Mouse (Mus musculus): ENCODE data around the gene Abcc9. TPM values are rescaled to one million over a fixed set of nuclear protein-coding genes. Genes with fewer than 3 reads are reported as not detected.
A peak's percentile ranks its signal among the peaks of the same experiment; 100 is the strongest.

The Abcc9 gene
- total RNA-seq, 1 experiment from 2014 or later = not detected

DNA sequence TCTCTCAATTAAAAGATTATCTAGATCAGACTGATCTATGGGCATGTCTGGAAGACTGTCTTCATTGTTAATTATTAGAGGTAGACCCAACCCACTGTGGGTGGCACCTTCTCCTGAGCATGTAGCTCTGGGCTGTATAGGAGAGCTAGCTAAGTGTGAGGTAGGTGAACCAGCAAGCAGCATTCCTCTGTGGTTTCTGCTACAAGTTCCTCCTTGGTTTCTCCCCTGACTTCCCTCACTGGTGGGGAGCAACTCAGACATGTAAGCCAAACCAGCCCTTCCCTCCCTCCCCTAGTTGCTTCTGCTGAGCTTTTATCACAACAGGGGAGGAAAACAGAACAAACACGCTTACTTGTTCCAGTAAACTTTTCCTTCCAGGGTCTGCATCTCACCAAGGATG, 49.9 kb downstream of the Abcc9 start:
- peak; percentile 82 to 84 for ATAC-seq (replicated peaks in 1 of 2; ENCODE audit: insufficient read depth in 1 of 2, low FRiP score in 2 of 2, low TSS enrichment in 1 of 2, low read depth in 1 of 2, poor library complexity in 2 of 2, severe bottlenecking in 2 of 2)

GRCm38 (mm10) chr6:142649331-142649730, 52.8 kb downstream of the Abcc9 start:
- ATAC-seq (replicated peaks in 1 of 2; ENCODE audit: insufficient read depth in 1 of 2, low FRiP score in 2 of 2, low TSS enrichment in 1 of 2, low read depth in 1 of 2, poor library complexity in 2 of 2, severe bottlenecking in 2 of 2) = no peak

DNA sequence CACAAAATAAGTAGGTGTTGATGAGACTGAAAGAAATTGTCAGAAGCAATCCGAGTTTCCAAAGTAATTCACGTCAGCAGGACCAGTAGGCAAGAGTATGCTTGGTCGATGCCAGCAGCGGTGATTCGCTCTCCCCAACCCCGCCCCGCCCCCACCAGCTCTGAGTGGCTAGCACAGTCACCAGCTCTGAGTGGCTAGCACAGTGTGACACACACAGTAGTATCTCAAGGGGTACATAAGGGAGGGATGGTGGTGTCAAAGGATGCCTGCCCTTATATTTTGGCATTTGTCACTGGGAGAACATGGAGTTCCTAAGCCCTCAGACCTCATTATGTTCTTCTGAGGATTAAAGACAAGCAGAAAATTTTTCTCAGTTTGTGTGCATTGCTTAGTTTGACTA, 56.6 kb downstream of the Abcc9 start:
- ATAC-seq (replicated peaks in 1 of 2; ENCODE audit: insufficient read depth in 1 of 2, low FRiP score in 2 of 2, low TSS enrichment in 1 of 2, low read depth in 1 of 2, poor library complexity in 2 of 2, severe bottlenecking in 2 of 2) = no peak

DNA sequence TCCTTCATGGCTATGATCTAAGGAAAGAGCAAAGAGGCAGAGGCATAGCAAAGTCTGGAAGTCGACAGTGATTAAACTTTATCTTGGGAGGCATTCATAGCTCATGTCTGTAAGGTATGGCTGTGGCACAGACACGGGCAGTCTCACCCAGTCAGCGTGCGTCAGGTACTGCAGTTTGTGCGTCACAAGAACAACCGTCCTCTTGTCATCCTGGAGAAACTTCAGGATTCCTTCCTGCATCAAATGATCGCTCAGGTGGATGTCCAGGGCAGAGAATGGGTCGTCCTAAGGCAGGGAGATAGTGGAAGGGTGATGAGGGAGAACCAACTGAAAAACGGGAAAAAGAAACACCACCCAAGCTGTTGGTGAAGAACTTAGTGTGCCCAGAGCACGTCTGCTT, 62.8 kb downstream of the Abcc9 start:
- no peak for ATAC-seq (replicated peaks in 1 of 2; ENCODE audit: insufficient read depth in 1 of 2, low FRiP score in 2 of 2, low TSS enrichment in 1 of 2, low read depth in 1 of 2, poor library complexity in 2 of 2, severe bottlenecking in 2 of 2)

GRCm38 (mm10) chr6:142635654-142636053, 66.5 kb downstream of the Abcc9 start:
- no peak for ATAC-seq (replicated peaks in 1 of 2; ENCODE audit: insufficient read depth in 1 of 2, low FRiP score in 2 of 2, low TSS enrichment in 1 of 2, low read depth in 1 of 2, poor library complexity in 2 of 2, severe bottlenecking in 2 of 2)

DNA sequence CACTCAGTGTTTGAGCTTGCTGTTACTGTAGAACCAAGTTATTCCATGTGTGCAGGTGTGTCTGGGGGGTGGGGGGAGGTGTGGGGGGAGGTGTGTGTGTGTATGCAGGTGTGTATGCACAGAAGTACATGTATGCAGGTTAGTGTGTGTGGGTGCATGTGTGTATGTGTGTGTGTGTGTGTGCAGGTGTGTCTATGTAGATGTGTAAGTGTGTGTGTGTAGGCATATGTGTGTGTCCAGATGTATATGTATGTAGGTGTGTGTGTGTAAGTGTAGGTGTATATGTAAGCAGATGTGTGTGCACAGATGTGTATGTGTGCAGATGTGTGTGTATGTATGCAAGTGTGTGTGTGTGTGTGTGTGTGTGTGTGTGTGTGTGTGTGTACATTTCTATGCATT, 66.9 kb downstream of the Abcc9 start:
- ATAC-seq (replicated peaks in 1 of 2; ENCODE audit: insufficient read depth in 1 of 2, low FRiP score in 2 of 2, low TSS enrichment in 1 of 2, low read depth in 1 of 2, poor library complexity in 2 of 2, severe bottlenecking in 2 of 2) = no peak

DNA sequence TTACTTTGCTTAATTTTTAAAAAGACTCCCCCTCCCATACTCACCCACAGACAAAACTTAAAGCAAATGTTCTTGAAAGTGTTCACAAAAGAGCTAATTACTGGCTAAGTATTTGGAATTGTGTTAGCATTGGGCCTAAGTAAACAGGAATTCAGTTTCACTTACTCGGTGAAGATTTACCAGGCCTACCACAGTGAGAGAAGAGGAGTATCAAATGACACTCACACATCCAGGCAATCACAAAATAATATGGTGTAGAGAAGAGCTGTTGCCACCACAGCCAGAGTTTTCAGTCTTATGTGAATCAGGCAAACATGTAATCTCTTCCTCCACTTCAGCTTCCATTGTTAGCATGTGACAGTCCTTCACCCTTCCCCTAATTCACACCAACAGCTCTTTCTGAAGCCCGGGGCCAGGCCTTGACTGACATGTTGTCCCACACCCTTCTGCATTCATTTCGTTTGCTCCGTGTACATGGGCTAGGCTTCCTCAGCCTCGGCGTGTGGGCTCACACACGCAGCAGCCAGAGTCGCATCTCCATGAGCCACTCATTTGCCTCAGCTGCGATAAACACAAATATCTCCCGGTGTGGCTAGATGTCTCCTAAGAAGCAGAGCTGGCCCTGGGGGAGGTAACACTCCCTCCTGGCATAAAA, 67.5 kb downstream of the Abcc9 start:
- ATAC-seq (replicated peaks in 1 of 2; ENCODE audit: insufficient read depth in 1 of 2, low FRiP score in 2 of 2, low TSS enrichment in 1 of 2, low read depth in 1 of 2, poor library complexity in 2 of 2, severe bottlenecking in 2 of 2) = no peak

DNA sequence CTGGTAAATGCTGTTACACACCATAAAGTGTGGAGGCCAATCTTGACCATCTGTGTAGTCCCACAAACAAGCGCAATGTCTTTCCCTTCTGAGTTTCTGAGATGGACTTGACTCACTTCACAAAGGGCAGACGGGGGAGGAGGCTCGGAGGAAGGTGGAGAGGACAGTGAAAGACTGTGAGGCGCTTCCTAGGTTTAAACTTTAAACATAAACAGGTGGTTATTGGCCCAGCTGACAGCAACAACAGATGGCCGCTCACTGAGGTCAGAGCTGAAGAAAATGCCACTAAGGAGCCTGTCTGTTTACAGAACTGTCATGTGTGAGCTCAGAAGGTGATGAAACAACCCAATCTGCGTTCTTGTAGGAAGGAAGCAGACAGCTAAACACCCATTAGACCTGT, 78.8 kb downstream of the Abcc9 start:
- no peak for ATAC-seq (replicated peaks in 1 of 2; ENCODE audit: insufficient read depth in 1 of 2, low FRiP score in 2 of 2, low TSS enrichment in 1 of 2, low read depth in 1 of 2, poor library complexity in 2 of 2, severe bottlenecking in 2 of 2)

DNA sequence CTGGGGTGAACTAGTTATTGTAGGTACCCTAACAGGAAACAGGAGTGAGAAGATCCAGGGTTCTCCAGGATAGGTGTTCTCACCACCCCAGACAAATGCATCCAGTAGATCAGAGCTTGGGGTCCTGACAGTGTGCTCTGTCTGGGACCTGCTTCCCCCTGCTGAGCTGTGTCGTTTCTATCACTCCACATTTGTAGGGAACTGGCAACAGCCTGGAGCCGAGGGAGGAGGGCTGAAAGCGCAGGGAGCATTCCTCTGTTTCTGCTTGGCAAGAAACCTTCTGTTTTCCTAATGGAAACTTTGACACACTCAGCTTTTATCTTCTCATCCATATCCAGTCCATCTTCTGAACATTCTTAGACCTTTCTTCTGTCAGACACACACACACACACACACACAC, 85.5 kb downstream of the Abcc9 start:
- ATAC-seq (replicated peaks in 1 of 2; ENCODE audit: insufficient read depth in 1 of 2, low FRiP score in 2 of 2, low TSS enrichment in 1 of 2, low read depth in 1 of 2, poor library complexity in 2 of 2, severe bottlenecking in 2 of 2) = no peak

- no peak for ATAC-seq (replicated peaks in 1 of 2; ENCODE audit: insufficient read depth in 1 of 2, low FRiP score in 2 of 2, low TSS enrichment in 1 of 2, low read depth in 1 of 2, poor library complexity in 2 of 2, severe bottlenecking in 2 of 2)
These were observed 87.8 kb downstream of the Abcc9 start for GRCm38 (mm10) chr6:142614324-142614723.

GRCm38 (mm10) chr6:142612366-142612765, 89.7 kb downstream of the Abcc9 start:
- no peak for ATAC-seq (replicated peaks in 1 of 2; ENCODE audit: insufficient read depth in 1 of 2, low FRiP score in 2 of 2, low TSS enrichment in 1 of 2, low read depth in 1 of 2, poor library complexity in 2 of 2, severe bottlenecking in 2 of 2)

DNA sequence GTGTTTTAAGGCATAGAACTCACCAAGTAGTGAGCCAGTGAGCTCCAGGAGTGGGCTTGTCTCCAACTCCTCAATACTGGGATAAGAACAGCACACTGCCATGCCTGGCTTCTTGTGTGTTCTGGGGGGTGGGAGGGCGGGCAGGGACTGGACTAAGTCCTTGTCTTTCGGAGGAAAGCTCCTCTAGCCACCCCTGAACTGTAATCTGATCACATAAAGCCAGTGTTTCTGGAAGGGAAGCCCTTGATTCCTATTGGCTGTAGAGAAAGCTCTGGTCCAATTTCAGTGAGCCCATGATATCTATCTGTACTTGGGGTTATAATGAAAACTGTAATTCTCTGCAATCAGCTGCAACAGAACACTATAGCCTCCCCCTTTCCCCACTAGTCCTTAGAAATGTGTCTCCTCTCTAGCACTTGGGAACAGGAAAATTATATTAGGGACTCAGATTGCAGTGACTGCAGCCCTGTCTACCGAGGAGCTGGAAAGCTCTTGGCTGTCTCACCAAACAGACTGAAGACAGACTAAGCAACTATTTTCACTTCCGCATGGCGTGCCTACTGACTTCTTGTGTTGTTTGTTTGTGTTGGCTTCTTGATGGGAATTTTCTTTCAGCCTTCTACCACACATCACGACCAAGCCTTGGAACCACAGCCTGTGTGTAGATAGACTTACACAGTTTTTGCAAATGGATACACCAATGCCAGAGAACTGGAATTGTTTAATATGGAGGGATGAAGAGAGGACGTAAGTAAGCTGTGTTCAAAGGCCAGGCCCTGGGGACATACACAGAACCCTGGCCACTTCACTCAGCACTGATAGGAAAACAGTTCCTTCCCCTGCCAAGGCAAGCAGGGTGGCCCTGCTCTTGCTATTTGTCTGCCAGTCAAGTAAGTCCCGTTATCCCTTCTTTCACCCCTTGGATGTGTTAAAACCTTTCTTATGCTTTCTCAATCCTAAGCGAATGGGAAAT, 92.4 kb downstream of the Abcc9 start:
- no peak for ATAC-seq (replicated peaks in 1 of 2; ENCODE audit: insufficient read depth in 1 of 2, low FRiP score in 2 of 2, low TSS enrichment in 1 of 2, low read depth in 1 of 2, poor library complexity in 2 of 2, severe bottlenecking in 2 of 2)

GRCm38 (mm10) chr6:142607080-142607479, 95.0 kb downstream of the Abcc9 start:
- ATAC-seq (replicated peaks in 1 of 2; ENCODE audit: insufficient read depth in 1 of 2, low FRiP score in 2 of 2, low TSS enrichment in 1 of 2, low read depth in 1 of 2, poor library complexity in 2 of 2, severe bottlenecking in 2 of 2) = no peak

- no peak for ATAC-seq (replicated peaks in 1 of 2; ENCODE audit: insufficient read depth in 1 of 2, low FRiP score in 2 of 2, low TSS enrichment in 1 of 2, low read depth in 1 of 2, poor library complexity in 2 of 2, severe bottlenecking in 2 of 2)
These were observed 99.3 kb downstream of the Abcc9 start for GRCm38 (mm10) chr6:142602772-142603171.

GRCm38 (mm10) chr6:142578831-142579230, 123.3 kb downstream of the Abcc9 start:
- ATAC-seq (replicated peaks in 1 of 2; ENCODE audit: insufficient read depth in 1 of 2, low FRiP score in 2 of 2, low TSS enrichment in 1 of 2, low read depth in 1 of 2, poor library complexity in 2 of 2, severe bottlenecking in 2 of 2) = no peak

GRCm38 (mm10) chr6:142577801-142578200, 124.3 kb downstream of the Abcc9 start:
- ATAC-seq (replicated peaks in 1 of 2; ENCODE audit: insufficient read depth in 1 of 2, low FRiP score in 2 of 2, low TSS enrichment in 1 of 2, low read depth in 1 of 2, poor library complexity in 2 of 2, severe bottlenecking in 2 of 2) = no peak

- ATAC-seq (replicated peaks in 1 of 2; ENCODE audit: insufficient read depth in 1 of 2, low FRiP score in 2 of 2, low TSS enrichment in 1 of 2, low read depth in 1 of 2, poor library complexity in 2 of 2, severe bottlenecking in 2 of 2) = peak; percentile 48 to 54; a peak in 3 of 4 replicates
These were observed 129.2 kb downstream of the Abcc9 start for GRCm38 (mm10) chr6:142572876-142573275.

- peak in 1 of 2 experiments; percentile 44; a peak in 2 of 4 replicates for ATAC-seq (replicated peaks in 1 of 2; ENCODE audit: insufficient read depth in 1 of 2, low FRiP score in 2 of 2, low TSS enrichment in 1 of 2, low read depth in 1 of 2, poor library complexity in 2 of 2, severe bottlenecking in 2 of 2)
These were observed 130.3 kb downstream of the Abcc9 start for GRCm38 (mm10) chr6:142571629-142572360.

All from hematopoietic stem cell, adult 5-6 weeks (primary cell).